Mouse (Mus musculus) stomach, embryonic 15.5 days (tissue): ENCODE measurements around the gene Nab2. TPM values are rescaled to one million over a fixed set of nuclear protein-coding genes. Genes with fewer than 3 reads are reported as not detected.

Experiments
- ATAC-seq: fragments of 200-750 bp; cut with Nextera tagmentation; 2 replicates; pipeline ENCODE4 v1.8.0; 2017; ENCODE audit warnings: low read depth, moderate number of reproducible peaks, moderate TSS enrichment; ENCODE audit not compliant: insufficient read depth, low FRiP score
- H3K27ac ChIP-seq: fragments of 300-500 bp; sonication (generic); 2 replicates; pipeline ENCODE4 v1.5.1; 2015; ENCODE audit warnings: mild to moderate bottlenecking, inconsistent platforms
- H3K27me3 ChIP-seq: fragments of 300-500 bp; sonication (generic); replicated peaks from 2 replicates; pipeline ENCODE4 v1.6.1; 2015; ENCODE audit warnings: inconsistent platforms
- H3K36me3 ChIP-seq: fragments of 300-500 bp; sonication (generic); 2 replicates; pipeline ENCODE4 v1.6.1; 2015; ENCODE audit warnings: inconsistent platforms
- H3K4me1 ChIP-seq: fragments of 300-500 bp; sonication (generic); 2 replicates; pipeline ENCODE4 v1.6.1; 2015; ENCODE audit warnings: inconsistent platforms
- H3K4me2 ChIP-seq: fragments of 300-500 bp; sonication (generic); 2 replicates; pipeline ENCODE4 v1.6.1; 2015; ENCODE audit warnings: mild to moderate bottlenecking, inconsistent platforms
- H3K4me3 ChIP-seq: fragments of 300-500 bp; sonication (generic); replicated peaks from 2 replicates; pipeline ENCODE4 v1.5.1; 2015; ENCODE audit warnings: inconsistent platforms
- H3K9ac ChIP-seq: fragments of 300-500 bp; sonication (generic); 2 replicates; pipeline ENCODE4 v1.6.1; 2015; ENCODE audit warnings: inconsistent platforms
- H3K9me3 ChIP-seq: fragments of 300-500 bp; sonication (generic); 2 replicates; pipeline ENCODE4 v1.6.1; 2016; ENCODE audit warnings: inconsistent platforms
- WGBS: fragments of 180-500 bp; shearing (Covaris S2); methylation state at CpG from one replicate; pipeline ENCODE4 v1.1.7; 2015; 5-methylcytosine and 5-hydroxymethylcytosine counted together
- polyA plus RNA-seq: library from polyadenylated mRNA; unstranded; fragments of >200 nt; fragmentation: Nextera tagmentation; extraction: Ambion mirVana; gene quantifications from 2 replicates; pipeline ENCODE4 v1.2.1, GENCODE M21; 2015

The Nab2 gene
- polyA plus RNA-seq, 1 experiment from 2014 or later: 10.8 TPM

GRCm38 (mm10) chr10:127632668-127633271, 35.6 kb downstream of the Nab2 start:
- Histone ChIP-seq H3K36me3 (no peaks in the 10 kb centered on the region), H3K9ac (no peak overlapping the region), H3K27me3 (no peaks in the 10 kb centered on the region), H3K4me3 (no peak overlapping the region), H3K27ac (no peak overlapping the region), H3K9me3 (no peaks in the 10 kb centered on the region), H3K4me1 (peaks cover 7% of the 10 kb centered on the region; the same call in 1 of the 2 replicates), H3K4me2 (no peak overlapping the region)
- no peak for ATAC-seq
- 26% methylated on average over 7 of the region's 7 CpGs for WGBS

- Histone ChIP-seq H3K27ac (no peak overlapping the region), H3K27me3 (no peaks in the 10 kb centered on the region), H3K4me2 (no peak overlapping the region), H3K36me3 (no peaks in the 10 kb centered on the region), H3K4me1 (peaks cover 7% of the 10 kb centered on the region; the same call in 1 of the 2 replicates), H3K9me3 (no peaks in the 10 kb centered on the region), H3K9ac (no peak overlapping the region; the same call in 1 of the 2 replicates), H3K4me3 (no peak overlapping the region)
- WGBS: 76% methylated on average over 10 of the region's 10 CpGs
- no peak for ATAC-seq
Observed at GRCm38 (mm10) chr10:127631261-127632214, 36.8 kb downstream of the Nab2 start.

GRCm38 (mm10) chr10:127626433-127626832, 41.9 kb downstream of the Nab2 start:
- Histone ChIP-seq H3K4me1 (peaks cover 6% of the 10 kb centered on the region; the same call in 1 of the 2 replicates), H3K4me2 (no peak overlapping the region), H3K9me3 (no peaks in the 10 kb centered on the region), H3K27ac (no peak overlapping the region), H3K4me3 (no peak overlapping the region), H3K27me3 (no peaks in the 10 kb centered on the region), H3K9ac (no peak overlapping the region), H3K36me3 (no peaks in the 10 kb centered on the region)
- 87% methylated on average over 3 of the region's 3 CpGs for WGBS
- ATAC-seq: no peak

GRCm38 (mm10) chr10:127623439-127624216, 44.7 kb downstream of the Nab2 start:
- no peak overlapping the region for H3K9ac ChIP-seq
- 90% methylated on average over 6 of the region's 6 CpGs for WGBS
- peaks cover 20% of the 10 kb centered on the region for H3K4me1 ChIP-seq
- H3K27me3 ChIP-seq: no peaks in the 10 kb centered on the region
- H3K27ac ChIP-seq: no peak overlapping the region
- ATAC-seq: no peak
- H3K4me2 ChIP-seq: no peak overlapping the region
- H3K4me3 ChIP-seq: no peak overlapping the region
- H3K36me3 ChIP-seq: no peaks in the 10 kb centered on the region
- no peaks in the 10 kb centered on the region for H3K9me3 ChIP-seq

GRCm38 (mm10) chr10:127622661-127623060, 45.7 kb downstream of the Nab2 start:
- H3K27ac ChIP-seq: peak overlapping the region; percentile 99
- H3K4me2 ChIP-seq: no peak overlapping the region
- peaks cover 28% of the 10 kb centered on the region for H3K4me1 ChIP-seq
- no peak for ATAC-seq
- no peak overlapping the region for H3K9ac ChIP-seq
- 52% methylated on average over 4 of the region's 4 CpGs for WGBS
- H3K36me3 ChIP-seq: no peaks in the 10 kb centered on the region
- no peak overlapping the region for H3K4me3 ChIP-seq
- no peaks in the 10 kb centered on the region for H3K27me3 ChIP-seq
- no peaks in the 10 kb centered on the region for H3K9me3 ChIP-seq

GRCm38 (mm10) chr10:127622057-127622392, 46.3 kb downstream of the Nab2 start:
- Histone ChIP-seq H3K36me3 (no peaks in the 10 kb centered on the region), H3K4me2 (peak overlapping the region; percentile 86), H3K9ac (peak overlapping the region; percentile 25; the same call in 1 of the 2 replicates), H3K4me3 (peak overlapping the region; percentile 69), H3K9me3 (no peaks in the 10 kb centered on the region), H3K27me3 (no peaks in the 10 kb centered on the region), H3K27ac (peak overlapping the region; percentile 99), H3K4me1 (peaks cover 33% of the 10 kb centered on the region)
- WGBS: 1% methylated on average over 13 of the region's 13 CpGs
- peak; percentile 27 for ATAC-seq

- under 1% methylated on average over 34 of the region's 39 CpGs for WGBS
- Histone ChIP-seq H3K4me3 (peak overlapping the region; percentile 69), H3K4me1 (peaks cover 38% of the 10 kb centered on the region), H3K27me3 (no peaks in the 10 kb centered on the region), H3K9ac (peak overlapping the region; percentile 51), H3K36me3 (no peaks in the 10 kb centered on the region), H3K9me3 (no peaks in the 10 kb centered on the region), H3K4me2 (peak overlapping the region; percentile 86), H3K27ac (peak overlapping the region; percentile 99)
- ATAC-seq: peak; percentile 87
Observed at GRCm38 (mm10) chr10:127621191-127622056, 46.9 kb downstream of the Nab2 start.

- Histone ChIP-seq H3K9me3 (no peaks in the 10 kb centered on the region), H3K27ac (peak within 1 kb of the TSS; percentile 99), H3K27me3 (no peaks in the 10 kb centered on the region), H3K4me3 (peak within 1 kb of the TSS; percentile 69), H3K9ac (peak within 1 kb of the TSS; percentile 87), H3K36me3 (no peaks in the 10 kb centered on the region), H3K4me1 (peaks cover 46% of the 10 kb centered on the region), H3K4me2 (peak within 1 kb of the TSS; percentile 86)
- 3% methylated on average over 24 of the region's 32 CpGs for WGBS
- peak; percentile 55 for ATAC-seq
Observed at GRCm38 (mm10) chr10:127620406-127621190, 47.8 kb downstream of the Nab2 start, which contains the start of gene Lrp1. Lrp1 (minus strand) TSS chr10:127621148.

- Histone ChIP-seq H3K36me3 (no peaks in the 10 kb centered on the region), H3K9me3 (no peaks in the 10 kb centered on the region), H3K4me1 (peaks cover 52% of the 10 kb centered on the region), H3K27ac (peak overlapping the region; percentile 99), H3K27me3 (no peaks in the 10 kb centered on the region), H3K4me3 (peak overlapping the region; percentile 69), H3K4me2 (peak overlapping the region; percentile 86), H3K9ac (peak overlapping the region; percentile 87)
- no peak for ATAC-seq
- 6% methylated on average over 12 of the region's 12 CpGs for WGBS
Observed at GRCm38 (mm10) chr10:127619941-127620405, 48.4 kb downstream of the Nab2 start.

- Histone ChIP-seq H3K27ac (peak overlapping the region; percentile 99), H3K9me3 (no peaks in the 10 kb centered on the region), H3K4me3 (peak overlapping the region; percentile 69), H3K4me2 (peak overlapping the region; percentile 86), H3K9ac (peak overlapping the region; percentile 87; the same call in 1 of the 2 replicates), H3K4me1 (peaks cover 60% of the 10 kb centered on the region), H3K36me3 (no peaks in the 10 kb centered on the region), H3K27me3 (no peaks in the 10 kb centered on the region)
- ATAC-seq: no peak
- WGBS: 17% methylated on average over 8 of the region's 8 CpGs
Observed at GRCm38 (mm10) chr10:127619119-127619721, 49.1 kb downstream of the Nab2 start.
